Mouse (Mus musculus) c-Kit-positive CD71-positive TER-119-negative erythroid progenitor cells, embryonic 14.5 days (primary cell): Measurements from ENCODE around the gene Pdlim4.

Experiments
- DNase-seq: peaks from one replicate; pipeline ENCODE4 v3.0.0-alpha.2; 2013; ENCODE audit warnings: low read depth

The Pdlim4 gene

GRCm38 (mm10) chr11:54068520-54069371 lies at the start of gene Pdlim4:
TSS of gene Pdlim4 (minus strand) at chr11:54069014.
- DNase-seq, result no peak

- DNase-seq, result no peak
Observed at GRCm38 (mm10) chr11:54117096-54117495, 48.3 kb upstream of the Pdlim4 start.

- no peak for DNase-seq
Observed at GRCm38 (mm10) chr11:54116406-54116805, 47.6 kb upstream of the Pdlim4 start.

DNA sequence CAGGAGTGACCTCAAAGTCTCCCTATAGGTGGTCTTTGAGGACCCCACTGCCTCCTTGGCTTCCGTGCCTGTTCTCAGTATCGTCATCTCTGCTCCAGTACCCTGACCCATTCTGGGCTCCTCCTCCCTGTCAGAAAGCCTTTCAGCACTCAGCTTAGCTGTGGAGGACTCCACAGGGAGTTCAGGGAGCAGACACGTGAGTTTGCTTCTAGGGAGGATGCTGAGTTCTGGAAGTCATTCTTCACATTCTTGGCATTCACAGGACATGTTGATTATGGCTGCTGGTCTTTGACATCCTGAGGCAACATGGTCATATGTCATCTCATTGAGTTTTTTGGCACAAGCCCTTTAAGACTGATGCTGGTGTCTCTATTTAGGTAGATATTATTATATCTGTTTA lies 47.1 kb upstream of the Pdlim4 start:
- no peak for DNase-seq

DNA sequence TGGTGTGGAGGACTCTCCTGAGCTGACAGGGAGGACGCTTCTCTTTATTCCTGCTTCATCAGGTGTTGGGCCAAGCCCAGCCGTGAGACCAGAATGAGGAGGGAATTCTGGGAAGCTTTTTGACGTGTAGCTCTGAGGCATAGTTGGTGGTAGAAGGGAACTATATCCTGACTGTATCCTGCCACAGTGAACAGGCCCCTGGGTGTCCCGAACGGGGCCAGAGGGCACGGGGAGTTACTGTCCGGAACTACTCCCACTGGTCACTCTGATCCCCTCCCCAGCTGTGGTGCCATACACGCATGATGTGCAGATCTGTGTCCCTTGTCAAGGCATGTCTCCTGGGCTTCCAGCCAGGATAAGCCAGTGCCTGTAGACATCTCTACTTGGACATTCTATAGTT lies 46.5 kb upstream of the Pdlim4 start:
- DNase-seq, result no peak

GRCm38 (mm10) chr11:54114746-54115145 lies 45.9 kb upstream of the Pdlim4 start:
- no peak for DNase-seq

- DNase-seq, result no peak
Observed at GRCm38 (mm10) chr11:54113352-54113751, 44.5 kb upstream of the Pdlim4 start.

DNA sequence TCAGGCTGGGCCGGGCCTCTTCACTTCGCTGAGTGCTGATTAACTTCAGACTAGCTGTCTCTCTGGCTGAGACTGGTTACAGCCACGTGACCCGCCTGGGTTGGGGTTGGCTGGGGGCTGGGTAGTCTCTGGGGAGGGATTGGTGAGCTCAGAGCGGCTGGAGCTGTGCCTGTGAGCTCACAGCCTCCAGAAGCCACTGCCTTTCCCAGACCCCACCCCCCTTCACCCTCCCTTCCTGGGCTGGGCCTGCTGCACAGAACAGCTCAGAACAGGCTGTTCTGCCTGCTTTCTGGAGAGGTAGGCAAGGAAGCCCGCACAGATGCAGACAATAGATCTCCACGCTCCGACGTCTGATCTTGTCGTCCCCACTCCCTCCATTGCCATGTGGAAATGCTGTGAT lies 44.1 kb upstream of the Pdlim4 start:
- DNase-seq, result peak; percentile 44

DNA sequence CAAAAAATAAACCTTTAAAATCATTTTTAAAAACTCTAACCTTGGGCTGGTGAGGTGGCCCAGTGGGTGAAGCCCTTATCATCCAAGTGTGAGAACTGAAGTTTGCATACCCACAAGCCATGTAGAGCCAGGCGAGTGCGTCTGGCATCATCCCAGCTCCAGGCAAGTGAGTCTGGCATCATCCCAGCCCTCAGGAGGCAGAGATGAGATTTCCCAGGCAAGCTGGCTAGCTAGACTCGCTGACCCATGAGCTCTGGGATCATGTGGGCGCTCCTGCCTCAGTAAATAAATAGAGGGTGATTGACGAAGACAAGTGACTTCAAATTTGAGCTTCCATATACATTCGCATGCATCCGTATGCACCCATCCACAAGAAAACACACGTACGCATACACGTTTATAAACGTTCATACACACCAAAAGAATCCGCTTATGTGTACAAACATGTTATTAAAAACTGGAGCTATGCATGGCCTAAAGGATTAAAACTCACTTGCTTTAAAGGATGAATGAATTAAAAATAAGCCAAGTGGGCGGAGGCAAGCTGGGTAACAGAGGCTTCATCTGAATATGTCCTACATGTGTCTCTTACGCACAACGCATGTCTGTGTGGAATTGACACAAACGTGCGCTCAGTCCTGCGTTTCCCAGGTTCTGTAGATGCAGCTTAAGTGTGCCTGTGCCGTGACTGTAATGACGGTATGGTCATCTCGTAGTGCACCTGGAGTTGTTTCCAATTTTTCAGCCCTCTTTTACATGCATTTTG lies 43.3 kb upstream of the Pdlim4 start:
- DNase-seq, result no peak

DNA sequence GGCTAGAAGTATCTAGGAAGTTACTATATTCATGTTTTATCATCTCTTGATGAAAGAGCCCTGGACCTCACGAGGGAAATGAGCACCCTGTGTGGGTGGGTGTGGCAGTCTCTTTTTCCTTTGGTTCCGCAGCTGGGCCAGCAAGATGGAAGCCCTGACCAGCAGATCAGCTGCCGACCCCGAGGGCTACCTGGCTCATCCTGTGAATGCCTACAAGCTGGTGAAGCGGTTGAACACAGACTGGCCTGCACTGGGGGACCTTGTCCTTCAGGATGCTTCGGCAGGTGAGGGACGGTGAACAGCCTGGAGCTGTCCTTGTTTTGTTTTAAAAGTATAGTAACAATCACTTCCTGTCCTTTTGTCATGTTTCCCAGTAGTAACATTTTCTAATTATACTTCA lies 42.5 kb upstream of the Pdlim4 start:
- no peak for DNase-seq

DNA sequence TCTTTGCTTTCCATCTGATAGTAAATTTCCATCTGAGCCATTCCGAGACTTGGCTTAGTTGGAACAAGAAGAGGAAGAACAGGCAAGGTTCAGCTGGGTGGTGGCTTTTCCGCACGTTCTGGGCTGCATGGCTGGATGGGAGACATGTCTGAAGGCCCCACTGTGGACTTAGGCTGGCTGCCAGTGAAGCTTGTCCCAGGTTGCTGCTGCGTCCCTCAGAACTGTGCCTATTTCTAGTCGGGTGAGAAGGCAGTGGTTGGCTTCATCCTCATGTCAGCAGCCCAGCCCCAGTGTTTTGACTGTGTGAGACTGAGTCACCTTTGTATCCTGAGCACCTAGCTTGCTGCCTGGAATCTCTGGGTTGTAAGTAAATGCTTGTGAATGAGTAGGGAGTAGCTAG lies 40.1 kb upstream of the Pdlim4 start:
- no peak for DNase-seq

DNA sequence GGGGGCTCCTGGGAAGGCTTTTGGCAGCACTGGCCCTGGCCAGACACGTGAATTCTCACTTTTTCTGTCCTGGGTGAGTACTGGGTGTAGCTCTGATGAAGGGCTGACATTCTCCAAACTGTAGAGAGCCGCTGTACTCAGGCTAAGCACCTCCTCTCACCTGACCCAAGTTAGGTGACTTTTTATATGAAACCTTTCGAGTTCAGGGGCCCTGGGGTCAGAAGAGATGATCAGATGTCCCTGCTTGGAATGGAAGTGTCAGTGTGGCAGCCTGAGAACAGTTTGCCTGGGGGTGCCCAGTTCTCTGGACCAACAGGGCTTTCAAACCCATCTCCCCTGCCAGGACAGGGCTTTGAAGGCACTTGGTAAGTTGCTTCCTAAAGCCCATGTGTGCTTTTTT lies 39.3 kb upstream of the Pdlim4 start:
- no peak for DNase-seq

GRCm38 (mm10) chr11:54107239-54107638 lies 38.4 kb upstream of the Pdlim4 start:
- no peak for DNase-seq

GRCm38 (mm10) chr11:54106676-54107075 lies 37.9 kb upstream of the Pdlim4 start:
- no peak for DNase-seq

DNA sequence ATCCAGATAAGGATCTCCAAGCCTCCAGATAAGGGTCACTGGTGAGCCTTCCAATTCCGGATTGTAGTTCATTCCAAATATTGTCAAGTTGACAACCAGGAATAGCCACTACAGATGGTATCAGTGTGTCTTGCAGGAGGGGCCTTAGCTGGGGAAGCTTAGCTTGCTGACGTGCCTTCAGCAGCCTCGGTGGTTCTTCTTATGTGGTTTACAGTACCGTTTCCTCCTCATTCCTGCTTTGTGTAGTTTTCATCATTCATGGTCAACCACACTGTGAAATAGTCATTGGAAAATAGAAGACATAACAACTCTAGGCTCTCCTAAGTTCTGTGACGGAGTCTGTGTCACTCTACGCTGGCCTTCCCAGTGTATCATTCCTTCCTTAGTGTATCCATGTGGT lies 36.2 kb upstream of the Pdlim4 start:
- DNase-seq, result no peak

- DNase-seq, result no peak
Observed at GRCm38 (mm10) chr11:54102706-54103449, 34.1 kb upstream of the Pdlim4 start.

DNA sequence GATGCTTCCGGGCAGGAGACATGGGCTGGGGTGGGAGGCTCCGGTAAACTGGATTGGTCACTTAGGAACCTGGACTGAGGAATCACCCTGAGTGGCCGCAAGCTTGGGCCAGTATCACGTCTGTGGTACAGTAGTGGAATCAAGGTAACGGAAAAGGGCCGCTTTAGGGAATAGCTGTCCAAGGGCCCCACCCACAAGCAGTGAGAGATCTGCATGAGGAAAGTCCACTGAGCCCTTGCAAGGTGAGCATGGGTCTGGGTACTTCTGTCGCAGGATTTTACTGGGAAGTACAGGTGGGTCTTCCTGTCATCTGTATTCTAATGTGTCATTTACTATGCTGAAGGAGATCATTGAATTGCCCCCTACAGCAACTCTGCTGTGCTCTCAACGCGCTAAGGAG lies 32.9 kb upstream of the Pdlim4 start:
- DNase-seq, result no peak

DNA sequence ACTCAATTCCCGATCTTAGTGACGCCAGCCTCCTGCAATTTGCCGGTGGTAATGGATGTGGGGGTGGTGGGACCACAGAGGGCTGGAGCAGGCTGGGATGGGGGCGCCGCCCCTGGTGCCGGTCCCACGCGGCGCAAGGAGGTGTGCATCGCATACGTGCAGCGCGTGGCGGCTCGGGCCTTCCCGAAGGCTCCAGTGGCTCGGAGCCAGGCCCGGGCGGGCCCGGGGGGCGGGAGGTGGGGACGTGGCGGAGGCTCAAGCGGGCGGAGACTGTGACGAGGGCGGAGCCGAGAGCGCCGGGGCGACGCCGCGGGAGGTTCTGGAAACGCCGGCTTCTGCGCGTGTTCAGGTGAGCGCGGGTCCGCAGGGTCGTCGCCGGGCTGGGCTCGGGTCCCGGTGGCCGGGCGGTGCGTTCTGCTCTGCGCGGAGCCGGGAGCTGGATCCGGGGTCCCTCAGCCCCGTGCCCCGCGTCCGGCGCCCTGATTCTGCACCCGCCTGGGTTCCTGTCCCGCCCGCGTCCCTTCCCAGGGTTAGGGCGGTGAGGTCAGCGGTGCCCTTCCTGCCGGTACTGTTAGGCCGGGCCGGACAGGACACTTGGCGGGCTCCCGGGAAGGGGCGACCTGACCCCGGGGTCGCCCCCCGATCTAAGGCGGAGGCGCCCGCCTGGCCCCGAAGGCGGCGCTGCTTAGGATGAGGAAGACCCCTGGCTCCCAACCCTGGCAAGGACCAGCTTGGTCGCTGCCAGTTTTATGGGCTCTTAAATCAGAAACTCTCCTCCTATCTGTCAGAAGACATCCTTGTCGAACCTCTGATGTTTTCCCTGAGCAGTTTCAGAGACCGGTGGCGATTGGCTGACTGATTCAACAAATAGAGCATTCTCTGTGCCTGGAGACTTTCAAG lies 32.1 kb upstream of the Pdlim4 start:
- no peak for DNase-seq

GRCm38 (mm10) chr11:54100045-54100691 lies 31.4 kb upstream of the Pdlim4 start, which contains the start of gene P4ha2:
TSS of gene P4ha2 (plus strand) at chr11:54100095.
- no peak for DNase-seq

GRCm38 (mm10) chr11:54093000-54093399 lies 24.2 kb upstream of the Pdlim4 start:
- DNase-seq, result no peak

- DNase-seq, result no peak
Observed at GRCm38 (mm10) chr11:54092188-54092587, 23.4 kb upstream of the Pdlim4 start.
